Mouse (Mus musculus): ENCODE measurements around the gene Ank2. TPM values are rescaled to one million over a fixed set of nuclear protein-coding genes. Genes with fewer than 3 reads are reported as not detected.

The Ank2 gene
- polyA plus RNA-seq (2014; fragmentation: Nextera tagmentation; extraction: Ambion mirVana) = 15.9 and 19.6 TPM in 2 replicates

DNA sequence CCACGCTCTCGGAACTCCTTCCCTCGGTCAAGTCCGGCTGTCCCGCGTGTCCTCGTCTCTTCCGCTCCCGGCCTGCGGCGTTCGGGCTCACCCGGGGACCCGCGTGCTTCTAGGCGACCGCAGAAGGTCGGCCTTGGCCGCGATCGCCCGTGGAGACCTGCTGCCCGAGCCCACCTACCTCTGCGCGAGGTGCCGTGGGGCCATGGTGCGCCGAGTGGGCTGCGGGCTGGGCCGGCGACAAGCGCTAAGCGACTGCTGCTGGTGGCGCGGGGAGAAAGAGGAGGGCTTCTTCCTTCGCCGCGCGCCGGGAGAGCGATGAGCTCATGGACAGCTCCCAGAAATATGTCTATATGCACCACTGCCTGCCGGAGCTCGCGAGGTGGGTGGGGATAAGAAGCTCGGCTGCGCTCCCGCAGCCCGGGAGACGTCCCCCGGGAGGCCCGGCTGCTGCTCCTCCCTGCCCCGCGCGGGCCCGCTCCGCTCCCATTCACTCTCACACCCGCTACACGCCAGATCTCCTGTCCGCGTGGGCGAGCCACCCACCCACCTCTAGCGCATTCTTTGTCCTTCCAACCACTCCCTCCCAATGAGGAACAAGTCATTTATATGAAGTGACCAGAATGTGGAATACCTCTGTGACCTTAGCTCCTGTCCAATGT lies at the start of gene Ank2:
Gene Ank2, minus strand, starts transcription at position 609 of the 659 bp plus-strand sequence.
- peak within 1 kb of the TSS; percentile 56 for H3K4me3 ChIP-seq (ENCODE audit: low read depth, low read length)
- peak within 1 kb of the TSS; percentile 99 for H3K4me2 ChIP-seq
- under 1% methylated on average over 62 of the region's 62 CpGs for WGBS
- no peaks in the 10 kb centered on the region for H3K9me3 ChIP-seq (ENCODE audit: low read depth, low read length)
- H3K9ac ChIP-seq = peak within 1 kb of the TSS; percentile 58
- ATAC-seq (ENCODE audit: insufficient read depth) (peak; percentile 91), DNase-seq (peak; percentile 87)
- TF ChIP-seq CTCF (IDR thresholded peaks at IDR 0.05; ENCODE audit: low read depth) = no peak
- no peak within 1 kb of the TSS for H3K27ac ChIP-seq (ENCODE audit: low read depth)
- H3K4me1 ChIP-seq (ENCODE audit: insufficient read depth) = no peaks in the 10 kb centered on the region
- peaks cover 29% of the 10 kb centered on the region for H3K27me3 ChIP-seq (ENCODE audit: insufficient read depth, low read length)
- H3K36me3 ChIP-seq (ENCODE audit: insufficient read depth) = no peaks in the 10 kb centered on the region

DNA sequence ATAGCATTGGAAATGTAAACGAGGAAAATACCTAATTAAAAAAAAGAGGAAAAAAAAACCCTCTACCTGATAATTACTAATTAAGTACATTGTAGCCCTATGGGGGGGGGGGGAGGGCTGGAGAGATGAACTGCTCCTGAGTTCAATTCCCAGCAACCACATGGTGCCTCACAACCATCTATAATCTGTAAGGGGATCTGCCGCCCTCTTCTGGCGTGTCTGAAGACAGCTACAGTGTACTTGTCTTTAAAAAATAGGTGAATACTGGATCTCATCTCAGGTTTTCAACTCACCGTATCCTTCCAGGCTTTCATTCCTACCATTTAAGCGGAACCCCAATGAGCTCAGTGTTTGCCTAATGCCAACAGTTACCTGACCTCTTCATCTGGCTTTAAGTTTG lies 48.7 kb upstream of the Ank2 start:
- TF ChIP-seq CTCF (IDR thresholded peaks at IDR 0.05; ENCODE audit: low read depth) = peak; percentile 53; the same call in 1 of the 2 replicates
- ATAC-seq (ENCODE audit: insufficient read depth) = no peak
- H3K27me3 ChIP-seq (ENCODE audit: insufficient read depth, low read length) = no peaks in the 10 kb centered on the region
- no peak overlapping the region for H3K4me2 ChIP-seq
- H3K4me1 ChIP-seq (ENCODE audit: insufficient read depth) = no peaks in the 10 kb centered on the region
- peak; percentile 51 for DNase-seq
- H3K36me3 ChIP-seq (ENCODE audit: insufficient read depth) = peaks cover 39% of the 10 kb centered on the region
- H3K27ac ChIP-seq (ENCODE audit: low read depth) = no peak overlapping the region
- H3K9ac ChIP-seq = no peak overlapping the region
- H3K4me3 ChIP-seq (ENCODE audit: low read depth, low read length) = no peak overlapping the region
- 40% methylated on average over 4 of the region's 5 CpGs for WGBS
- H3K9me3 ChIP-seq (ENCODE audit: low read depth, low read length) = no peaks in the 10 kb centered on the region

DNA sequence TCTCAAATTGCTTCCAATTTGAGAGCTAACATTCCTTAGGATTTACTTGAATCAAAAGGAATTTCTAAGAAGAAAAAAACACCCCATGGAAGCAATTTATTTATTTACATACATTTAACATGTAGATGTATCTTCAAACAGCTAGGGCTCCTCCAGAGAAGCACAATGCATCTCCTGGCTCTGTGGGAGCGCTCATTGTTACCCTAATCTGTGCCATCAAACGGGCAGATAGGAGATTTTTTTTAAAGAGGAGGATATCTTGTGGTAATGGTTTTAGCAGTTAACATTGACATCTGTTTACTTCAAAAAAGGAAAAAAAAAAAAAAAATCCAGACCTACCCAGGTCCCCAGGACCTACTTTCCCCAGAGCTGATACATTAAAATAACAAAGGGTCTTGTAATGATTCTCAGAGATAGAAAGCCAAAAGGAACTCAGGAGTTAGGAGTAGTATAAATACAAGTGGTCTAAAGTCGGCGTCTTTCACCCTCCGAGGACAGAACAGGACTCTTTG lies 45.5 kb upstream of the Ank2 start:
- peaks cover 57% of the 10 kb centered on the region for H3K36me3 ChIP-seq (ENCODE audit: insufficient read depth)
- no peak overlapping the region for H3K9ac ChIP-seq
- H3K4me3 ChIP-seq (ENCODE audit: low read depth, low read length) = no peak overlapping the region
- no peak for DNase-seq
- no peaks in the 10 kb centered on the region for H3K4me1 ChIP-seq (ENCODE audit: insufficient read depth)
- H3K27me3 ChIP-seq (ENCODE audit: insufficient read depth, low read length) = no peaks in the 10 kb centered on the region
- H3K27ac ChIP-seq (ENCODE audit: low read depth) = no peak overlapping the region
- 36% methylated on average over 5 of the region's 5 CpGs for WGBS
- ATAC-seq (ENCODE audit: insufficient read depth) = no peak
- no peak for TF ChIP-seq CTCF (IDR thresholded peaks at IDR 0.05; ENCODE audit: low read depth)
- no peak overlapping the region for H3K4me2 ChIP-seq
- no peaks in the 10 kb centered on the region for H3K9me3 ChIP-seq (ENCODE audit: low read depth, low read length)

DNA sequence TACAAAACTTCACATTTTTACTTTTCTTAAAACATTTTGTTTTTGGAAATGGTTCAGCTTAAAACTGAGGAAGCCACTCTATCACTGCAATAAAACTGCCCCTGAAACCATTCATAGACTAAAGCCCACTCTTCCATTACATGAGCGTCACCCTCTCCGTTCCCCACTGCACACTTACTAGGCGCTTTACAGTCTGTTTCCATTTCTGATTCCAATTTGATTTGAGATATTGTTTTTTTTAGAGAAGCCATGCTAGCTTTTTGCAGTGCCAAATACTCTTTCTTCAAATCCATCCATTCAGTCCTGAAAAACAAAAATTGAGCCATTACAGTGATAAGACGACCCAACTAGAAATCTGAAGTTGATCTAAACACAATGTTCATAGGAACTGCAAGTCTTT lies 44.8 kb upstream of the Ank2 start:
- Histone ChIP-seq H3K4me3 (ENCODE audit: low read depth, low read length) (no peak overlapping the region), H3K27me3 (ENCODE audit: insufficient read depth, low read length) (no peaks in the 10 kb centered on the region), H3K27ac (ENCODE audit: low read depth) (no peak overlapping the region), H3K9ac (no peak overlapping the region), H3K4me1 (ENCODE audit: insufficient read depth) (no peaks in the 10 kb centered on the region), H3K9me3 (ENCODE audit: low read depth, low read length) (no peaks in the 10 kb centered on the region), H3K36me3 (ENCODE audit: insufficient read depth) (peaks cover 60% of the 10 kb centered on the region), H3K4me2 (no peak overlapping the region)
- no peak for TF ChIP-seq CTCF (IDR thresholded peaks at IDR 0.05; ENCODE audit: low read depth)
- 79% methylated on average over 4 of the region's 4 CpGs for WGBS
- DNase-seq (no peak), ATAC-seq (ENCODE audit: insufficient read depth) (no peak)

DNA sequence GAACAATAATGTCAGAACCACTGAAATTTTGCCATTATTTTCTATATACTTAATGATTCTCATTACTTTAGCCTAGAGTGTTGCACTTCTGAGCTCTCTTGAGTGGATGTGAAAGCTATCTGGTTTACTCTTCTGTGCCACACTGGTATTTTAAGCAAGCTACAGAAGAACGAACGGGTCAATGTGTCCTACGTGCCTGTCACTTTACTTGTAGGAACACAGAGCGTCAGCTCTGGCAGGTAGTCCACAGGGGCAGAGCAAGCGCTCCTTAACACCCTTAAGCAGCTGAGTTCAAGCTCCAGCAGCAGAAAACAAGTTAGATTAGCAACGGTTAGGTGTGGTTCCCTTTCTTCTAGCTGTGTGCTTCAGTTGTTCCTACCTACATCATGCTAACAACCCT lies 40.0 kb upstream of the Ank2 start:
- no peak for TF ChIP-seq CTCF (IDR thresholded peaks at IDR 0.05; ENCODE audit: low read depth)

DNA sequence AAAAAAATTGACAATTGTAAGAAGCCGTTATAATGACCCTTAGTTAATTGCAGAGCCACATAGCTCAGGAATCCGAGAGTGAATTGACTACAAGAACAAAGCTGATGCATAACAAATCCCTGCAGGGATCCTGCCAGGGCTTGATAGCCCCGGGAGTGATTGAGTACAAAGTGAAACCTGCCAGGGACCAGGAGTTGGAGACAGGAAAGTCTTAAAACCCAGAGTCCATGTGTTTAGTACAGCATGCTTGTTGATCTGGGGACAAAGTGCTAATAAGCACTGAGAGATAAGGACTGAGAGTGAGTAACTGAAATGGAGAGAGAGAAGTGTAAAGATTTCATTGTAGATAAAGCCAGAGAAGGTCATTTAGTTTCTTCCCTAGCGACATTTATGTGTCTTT lies 31.1 kb upstream of the Ank2 start:
- no peak overlapping the region for H3K4me2 ChIP-seq
- WGBS = 9% methylated on average over 4 of the region's 4 CpGs

More for the DNA sequence above, 40.0 kb upstream of the Ank2 start:
- Histone ChIP-seq H3K36me3 (ENCODE audit: insufficient read depth) (peaks cover 38% of the 10 kb centered on the region), H3K4me2 (no peak overlapping the region), H3K27ac (ENCODE audit: low read depth) (no peak overlapping the region), H3K9ac (no peak overlapping the region), H3K4me3 (ENCODE audit: low read depth, low read length) (no peak overlapping the region), H3K4me1 (ENCODE audit: insufficient read depth) (no peaks in the 10 kb centered on the region), H3K9me3 (ENCODE audit: low read depth, low read length) (no peaks in the 10 kb centered on the region), H3K27me3 (ENCODE audit: insufficient read depth, low read length) (no peaks in the 10 kb centered on the region)
- 61% methylated on average over 6 of the region's 6 CpGs for WGBS
- ATAC-seq (ENCODE audit: insufficient read depth) = no peak
- no peak for DNase-seq

DNA sequence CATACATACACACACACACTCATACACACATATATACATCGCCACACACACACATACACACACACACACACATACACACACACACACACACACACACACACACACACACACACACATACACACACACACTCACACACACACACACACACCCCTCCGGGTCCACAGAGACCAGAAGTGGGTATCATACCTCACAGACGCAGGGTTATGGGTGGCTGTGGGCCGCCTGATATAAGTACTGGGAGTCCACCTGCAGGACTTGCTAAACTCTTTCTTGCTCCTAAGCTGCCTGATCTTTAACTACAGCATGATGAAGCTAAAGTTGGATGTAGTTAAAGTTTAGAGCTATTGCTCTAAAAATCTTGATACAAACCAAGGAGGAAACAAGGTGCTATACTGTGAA lies 30.7 kb upstream of the Ank2 start:
- TF ChIP-seq CTCF (IDR thresholded peaks at IDR 0.05; ENCODE audit: low read depth) = no peak
- H3K4me2 ChIP-seq = no peak overlapping the region
- no peaks in the 10 kb centered on the region for H3K36me3 ChIP-seq (ENCODE audit: insufficient read depth)
- H3K4me1 ChIP-seq (ENCODE audit: insufficient read depth) = no peaks in the 10 kb centered on the region
- H3K4me3 ChIP-seq (ENCODE audit: low read depth, low read length) = no peak overlapping the region
- 78% methylated on average over 4 of the region's 4 CpGs for WGBS
- no peaks in the 10 kb centered on the region for H3K27me3 ChIP-seq (ENCODE audit: insufficient read depth, low read length)
- no peaks in the 10 kb centered on the region for H3K9me3 ChIP-seq (ENCODE audit: low read depth, low read length)
- H3K27ac ChIP-seq (ENCODE audit: low read depth) = no peak overlapping the region
- DNase-seq (no peak), ATAC-seq (ENCODE audit: insufficient read depth) (no peak)
- H3K9ac ChIP-seq = no peak overlapping the region

More for the DNA sequence above, 31.1 kb upstream of the Ank2 start:
- no peak for TF ChIP-seq CTCF (IDR thresholded peaks at IDR 0.05; ENCODE audit: low read depth)
- Histone ChIP-seq H3K4me3 (ENCODE audit: low read depth, low read length) (no peak overlapping the region), H3K27ac (ENCODE audit: low read depth) (no peak overlapping the region), H3K9me3 (ENCODE audit: low read depth, low read length) (no peaks in the 10 kb centered on the region), H3K4me1 (ENCODE audit: insufficient read depth) (no peaks in the 10 kb centered on the region), H3K9ac (no peak overlapping the region), H3K36me3 (ENCODE audit: insufficient read depth) (no peaks in the 10 kb centered on the region), H3K27me3 (ENCODE audit: insufficient read depth, low read length) (no peaks in the 10 kb centered on the region)
- DNase-seq (no peak), ATAC-seq (ENCODE audit: insufficient read depth) (no peak)
